Mouse (Mus musculus): ENCODE results near the gene Rarb.

Rarb gene

DNA sequence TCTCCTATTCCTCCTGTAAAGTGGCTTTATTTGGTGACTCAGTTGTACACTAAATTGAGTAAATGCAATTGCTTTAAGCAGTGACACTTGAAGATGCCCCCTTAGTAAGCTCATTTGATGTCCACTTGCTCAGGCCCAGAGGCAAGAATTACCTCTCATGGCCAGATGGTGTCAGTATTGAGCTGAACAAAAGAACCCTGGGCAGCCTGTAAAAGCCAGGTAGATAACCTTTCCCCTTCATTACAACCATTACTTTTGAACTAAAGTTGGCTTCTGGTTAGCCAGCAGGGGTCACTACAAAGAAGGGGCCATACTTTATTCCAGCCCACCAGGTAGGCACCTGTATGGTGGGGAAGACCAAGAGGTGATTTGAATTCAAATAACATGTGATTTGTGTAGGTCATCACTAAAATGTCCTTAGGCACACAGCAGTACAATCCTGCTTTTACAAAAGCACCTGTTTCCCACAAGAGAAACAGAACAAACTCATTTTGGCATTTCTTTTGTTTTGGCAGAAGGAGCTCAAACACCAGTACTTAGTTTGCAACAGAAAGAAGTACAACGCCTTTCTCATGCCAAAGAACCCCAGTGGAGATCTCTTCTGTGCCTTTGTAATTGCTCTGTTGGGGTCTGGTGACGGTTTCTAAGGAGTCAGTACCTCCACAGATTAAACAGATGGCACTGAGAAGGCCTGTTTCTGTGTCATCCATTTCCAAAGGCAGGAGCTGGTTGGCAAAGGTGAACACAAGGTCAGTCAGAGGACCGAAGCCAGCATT is 384.4 kb downstream of the Rarb start:
- peak; percentile 65 for DNase-seq (ENCODE audit: low read depth)

DNA sequence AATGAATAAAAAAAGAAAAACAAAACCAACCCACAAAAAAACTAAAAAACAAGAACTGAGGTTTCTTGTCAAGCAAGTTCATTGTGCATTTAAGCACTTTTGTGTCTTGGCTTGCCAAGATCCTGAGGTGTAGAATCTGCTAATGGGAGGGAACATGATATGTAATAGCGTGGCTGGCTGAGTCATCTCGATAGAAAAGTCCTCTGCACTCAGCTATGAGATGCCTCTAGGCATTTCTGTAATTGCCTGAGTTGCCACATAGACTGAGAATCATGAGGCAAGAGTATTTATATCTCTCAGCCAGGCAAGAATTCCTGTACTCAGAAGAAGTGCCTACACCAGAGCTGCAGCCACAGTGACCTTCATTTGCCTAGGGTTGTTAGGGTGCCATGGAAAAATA is 385.8 kb downstream of the Rarb start:
- no peak for DNase-seq (ENCODE audit: low read depth)

GRCm38 (mm10) chr14:16432550-16432949 is 386.4 kb downstream of the Rarb start:
- no peak for DNase-seq (ENCODE audit: low read depth)

DNA sequence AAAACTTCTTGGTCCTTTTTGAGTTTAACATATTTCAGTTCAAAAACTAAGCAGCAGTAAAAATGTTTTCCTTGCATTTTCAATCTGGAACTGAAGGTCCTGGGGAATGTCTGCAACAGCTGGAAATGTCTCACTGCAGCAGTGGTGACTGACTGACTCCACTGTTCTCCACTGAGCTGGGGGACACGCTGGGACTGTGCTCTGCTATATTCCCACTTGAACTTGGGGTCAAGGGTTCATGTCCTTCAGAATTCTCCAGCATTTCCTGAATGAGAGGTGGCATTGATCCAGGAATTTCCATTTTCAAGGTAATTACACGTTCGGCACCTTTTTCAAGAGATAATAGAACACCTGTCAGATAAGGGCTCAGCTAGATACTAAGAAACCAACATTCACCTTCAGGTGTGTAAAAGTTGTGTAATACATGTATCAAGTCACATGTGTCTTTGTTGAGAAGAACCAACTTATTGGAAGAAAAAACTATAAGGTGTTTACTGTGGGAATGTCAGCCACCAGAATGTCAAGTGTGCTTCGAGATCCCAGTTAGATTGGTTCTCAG is 386.9 kb downstream of the Rarb start:
- DNase-seq (ENCODE audit: low read depth), result no peak

DNA sequence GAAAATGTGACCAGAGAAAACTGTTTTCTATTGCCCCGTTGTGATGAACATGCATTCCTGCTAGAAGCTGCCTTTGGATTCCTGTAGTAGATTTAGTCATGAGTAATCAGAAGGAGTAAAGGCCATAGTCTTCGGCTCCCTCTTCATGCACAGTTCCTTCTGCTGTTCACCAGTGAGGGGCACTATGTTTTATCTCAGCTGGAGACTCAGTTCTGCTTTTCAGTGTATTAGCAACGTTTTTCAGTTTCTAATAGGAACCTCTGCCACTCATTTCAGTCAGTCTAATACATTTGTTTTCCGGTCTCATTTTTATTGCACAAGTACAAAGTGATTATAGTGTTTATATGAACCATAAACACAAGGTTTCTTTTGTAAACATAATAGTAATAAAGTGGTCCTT is 391.4 kb downstream of the Rarb start:
- DNase-seq (ENCODE audit: low read depth), result no peak

- DNase-seq (ENCODE audit: low read depth), result no peak
These were observed 404.8 kb downstream of the Rarb start for GRCm38 (mm10) chr14:16414163-16414562.

GRCm38 (mm10) chr14:16405187-16405586 is 413.8 kb downstream of the Rarb start:
- no peak for DNase-seq (ENCODE audit: low read depth)

GRCm38 (mm10) chr14:16384783-16385182 is 434.2 kb downstream of the Rarb start:
- DNase-seq (ENCODE audit: low read depth), result no peak
